Mouse (Mus musculus): ENCODE results near the gene Gm15155. TPM values are rescaled to one million over a fixed set of nuclear protein-coding genes. Genes with fewer than 3 reads are reported as not detected.

Gm15155 gene
- polyA plus RNA-seq (2011; ENCODE audit: insufficient read depth, insufficient read length, low read depth, missing spikeins): not detected in 2 replicates

DNA sequence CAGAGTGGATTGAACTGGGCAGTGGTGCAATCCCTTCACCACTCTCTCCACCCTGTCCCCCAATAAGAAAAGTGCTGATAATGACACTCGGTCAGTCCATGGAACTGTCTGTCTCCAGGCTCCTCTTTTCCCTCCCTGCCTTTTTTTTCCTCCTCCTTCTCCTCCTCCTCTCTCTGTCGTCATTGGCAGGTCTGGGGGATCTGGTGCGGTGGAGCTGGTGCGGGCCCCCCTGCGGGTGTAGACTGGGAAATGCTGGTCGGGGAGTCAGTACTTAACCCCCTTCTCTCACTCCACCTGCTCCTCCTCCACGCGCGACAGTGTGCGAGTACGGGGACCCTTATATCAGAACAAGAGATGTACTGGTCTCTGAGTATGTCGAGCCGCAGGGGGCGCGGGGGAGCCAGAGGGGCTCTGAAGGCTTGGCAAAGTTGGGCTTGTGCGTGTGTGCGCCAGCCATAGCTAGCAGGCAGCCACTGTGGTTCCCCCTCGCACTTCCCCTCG is at the start of gene Gm15155:
Gene Gm15155, plus strand, starts transcription at position 401 of the 501 bp plus-strand sequence.
- Histone ChIP-seq H3K27me3 (ENCODE audit: control insufficient read depth, insufficient read depth, low read length, poor library complexity, severe bottlenecking) (peaks cover 9% of the 10 kb centered on the region; the same call in 1 of the 2 replicates), H3K27ac (ENCODE audit: insufficient read depth, low read length) (no peak within 1 kb of the TSS), H3K36me3 (ENCODE audit: control insufficient read depth, insufficient read depth, low read length, poor library complexity, severe bottlenecking) (no peaks in the 10 kb centered on the region), H3K4me1 (ENCODE audit: control insufficient read depth, insufficient read depth, low read length) (no peaks in the 10 kb centered on the region), H3K9ac (ENCODE audit: low read depth, poor library complexity, severe bottlenecking) (peak within 1 kb of the TSS; percentile 38; the same call in 1 of the 2 replicates), H3K9me3 (replicated peaks; ENCODE audit: control insufficient read depth, insufficient read depth, low read length, poor library complexity, severe bottlenecking) (no peaks in the 10 kb centered on the region), H3K4me3 (ENCODE audit: low read depth, low read length) (peak within 1 kb of the TSS; percentile 52)
- TF ChIP-seq POLR2A (IDR thresholded peaks at IDR 0.05; ENCODE audit: insufficient read depth, low read length): no peak
- TF ChIP-seq CTCF (IDR thresholded peaks at IDR 0.05; ENCODE audit: low read depth, low read length): no peak
- no peak for TF ChIP-seq EP300 (IDR thresholded peaks at IDR 0.05; ENCODE audit: insufficient read depth, low read depth, low read length)

GRCm38 (mm10) chrX:155579791-155580190 is 44.8 kb upstream of the Gm15155 start:
- no peaks in the 10 kb centered on the region for H3K27me3 ChIP-seq (ENCODE audit: control insufficient read depth, insufficient read depth, low read length, poor library complexity, severe bottlenecking)
- no peaks in the 10 kb centered on the region for H3K36me3 ChIP-seq (ENCODE audit: control insufficient read depth, insufficient read depth, low read length, poor library complexity, severe bottlenecking)
- no peak overlapping the region for H3K9ac ChIP-seq (ENCODE audit: low read depth, poor library complexity, severe bottlenecking)
- no peaks in the 10 kb centered on the region for H3K9me3 ChIP-seq (replicated peaks; ENCODE audit: control insufficient read depth, insufficient read depth, low read length, poor library complexity, severe bottlenecking)
- H3K27ac ChIP-seq (ENCODE audit: insufficient read depth, low read length): no peak overlapping the region
- no peaks in the 10 kb centered on the region for H3K4me1 ChIP-seq (ENCODE audit: control insufficient read depth, insufficient read depth, low read length)
- H3K4me3 ChIP-seq (ENCODE audit: low read depth, low read length): no peak overlapping the region
- no peak for TF ChIP-seq EP300 (IDR thresholded peaks at IDR 0.05; ENCODE audit: insufficient read depth, low read depth, low read length)
- no peak for TF ChIP-seq CTCF (IDR thresholded peaks at IDR 0.05; ENCODE audit: low read depth, low read length)

- Histone ChIP-seq H3K36me3 (ENCODE audit: control insufficient read depth, insufficient read depth, low read length, poor library complexity, severe bottlenecking) (no peaks in the 10 kb centered on the region), H3K4me1 (ENCODE audit: control insufficient read depth, insufficient read depth, low read length) (no peaks in the 10 kb centered on the region), H3K27ac (ENCODE audit: insufficient read depth, low read length) (no peak overlapping the region), H3K9ac (ENCODE audit: low read depth, poor library complexity, severe bottlenecking) (no peak overlapping the region), H3K27me3 (ENCODE audit: control insufficient read depth, insufficient read depth, low read length, poor library complexity, severe bottlenecking) (no peaks in the 10 kb centered on the region), H3K9me3 (replicated peaks; ENCODE audit: control insufficient read depth, insufficient read depth, low read length, poor library complexity, severe bottlenecking) (no peaks in the 10 kb centered on the region), H3K4me3 (ENCODE audit: low read depth, low read length) (no peak overlapping the region)
- TF ChIP-seq EP300 (IDR thresholded peaks at IDR 0.05; ENCODE audit: insufficient read depth, low read depth, low read length) (no peak), POLR2A (IDR thresholded peaks at IDR 0.05; ENCODE audit: insufficient read depth, low read length) (no peak), CTCF (IDR thresholded peaks at IDR 0.05; ENCODE audit: low read depth, low read length) (no peak)
Observed at GRCm38 (mm10) chrX:155584586-155584985, 40.0 kb upstream of the Gm15155 start.

DNA sequence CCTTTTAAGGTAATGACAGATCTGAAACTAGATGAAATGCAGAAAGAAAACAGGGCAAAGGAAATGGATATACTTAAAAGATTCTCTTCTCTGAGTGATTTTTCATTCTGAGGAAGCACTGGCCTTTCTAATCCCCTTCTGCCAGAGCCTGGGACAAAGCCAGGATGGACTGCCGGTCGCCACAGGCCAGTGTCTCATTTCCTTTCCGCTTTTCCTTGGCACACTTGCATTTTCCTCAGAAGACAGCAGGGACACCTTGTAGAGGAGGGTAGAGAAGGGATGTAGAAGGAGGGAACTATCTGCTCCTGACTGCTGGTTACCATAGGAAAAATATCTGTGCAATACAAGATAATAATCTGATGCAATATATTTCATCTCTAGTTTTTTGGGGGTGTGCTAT is 33.1 kb upstream of the Gm15155 start:
- no peak overlapping the region for H3K4me3 ChIP-seq (ENCODE audit: low read depth, low read length)
- H3K4me1 ChIP-seq (ENCODE audit: control insufficient read depth, insufficient read depth, low read length): no peaks in the 10 kb centered on the region
- no peaks in the 10 kb centered on the region for H3K9me3 ChIP-seq (replicated peaks; ENCODE audit: control insufficient read depth, insufficient read depth, low read length, poor library complexity, severe bottlenecking)
- H3K9ac ChIP-seq (ENCODE audit: low read depth, poor library complexity, severe bottlenecking): no peak overlapping the region
- TF ChIP-seq POLR2A (IDR thresholded peaks at IDR 0.05; ENCODE audit: insufficient read depth, low read length) (no peak), EP300 (IDR thresholded peaks at IDR 0.05; ENCODE audit: insufficient read depth, low read depth, low read length) (no peak), CTCF (IDR thresholded peaks at IDR 0.05; ENCODE audit: low read depth, low read length) (no peak)
- no peaks in the 10 kb centered on the region for H3K36me3 ChIP-seq (ENCODE audit: control insufficient read depth, insufficient read depth, low read length, poor library complexity, severe bottlenecking)
- no peaks in the 10 kb centered on the region for H3K27me3 ChIP-seq (ENCODE audit: control insufficient read depth, insufficient read depth, low read length, poor library complexity, severe bottlenecking)
- no peak overlapping the region for H3K27ac ChIP-seq (ENCODE audit: insufficient read depth, low read length)

GRCm38 (mm10) chrX:155592467-155592866 is 32.1 kb upstream of the Gm15155 start:
- Histone ChIP-seq H3K4me3 (ENCODE audit: low read depth, low read length) (no peak overlapping the region), H3K27ac (ENCODE audit: insufficient read depth, low read length) (no peak overlapping the region), H3K4me1 (ENCODE audit: control insufficient read depth, insufficient read depth, low read length) (no peaks in the 10 kb centered on the region), H3K9ac (ENCODE audit: low read depth, poor library complexity, severe bottlenecking) (no peak overlapping the region), H3K36me3 (ENCODE audit: control insufficient read depth, insufficient read depth, low read length, poor library complexity, severe bottlenecking) (no peaks in the 10 kb centered on the region), H3K27me3 (ENCODE audit: control insufficient read depth, insufficient read depth, low read length, poor library complexity, severe bottlenecking) (no peaks in the 10 kb centered on the region), H3K9me3 (replicated peaks; ENCODE audit: control insufficient read depth, insufficient read depth, low read length, poor library complexity, severe bottlenecking) (no peaks in the 10 kb centered on the region)
- TF ChIP-seq EP300 (IDR thresholded peaks at IDR 0.05; ENCODE audit: insufficient read depth, low read depth, low read length) (no peak), POLR2A (IDR thresholded peaks at IDR 0.05; ENCODE audit: insufficient read depth, low read length) (no peak), CTCF (IDR thresholded peaks at IDR 0.05; ENCODE audit: low read depth, low read length) (no peak)

- Histone ChIP-seq H3K36me3 (ENCODE audit: control insufficient read depth, insufficient read depth, low read length, poor library complexity, severe bottlenecking) (no peaks in the 10 kb centered on the region), H3K27me3 (ENCODE audit: control insufficient read depth, insufficient read depth, low read length, poor library complexity, severe bottlenecking) (no peaks in the 10 kb centered on the region), H3K27ac (ENCODE audit: insufficient read depth, low read length) (no peak overlapping the region), H3K4me3 (ENCODE audit: low read depth, low read length) (no peak overlapping the region), H3K9me3 (replicated peaks; ENCODE audit: control insufficient read depth, insufficient read depth, low read length, poor library complexity, severe bottlenecking) (no peaks in the 10 kb centered on the region), H3K9ac (ENCODE audit: low read depth, poor library complexity, severe bottlenecking) (no peak overlapping the region), H3K4me1 (ENCODE audit: control insufficient read depth, insufficient read depth, low read length) (no peaks in the 10 kb centered on the region)
- TF ChIP-seq CTCF (IDR thresholded peaks at IDR 0.05; ENCODE audit: low read depth, low read length): no peak
- no peak for TF ChIP-seq POLR2A (IDR thresholded peaks at IDR 0.05; ENCODE audit: insufficient read depth, low read length)
- TF ChIP-seq EP300 (IDR thresholded peaks at IDR 0.05; ENCODE audit: insufficient read depth, low read depth, low read length): no peak
Observed at GRCm38 (mm10) chrX:155594685-155595084, 29.9 kb upstream of the Gm15155 start.
